Mouse (Mus musculus): ENCODE results near the gene 1700025G04Rik.

- no peak for TF ChIP-seq CTCF (IDR thresholded peaks at IDR 0.05; ENCODE audit: low read depth, low read length)
- TF ChIP-seq GATA1 (IDR thresholded peaks at IDR 0.05; ENCODE audit: borderline replicate concordance, low read length): no peak
- TF ChIP-seq TAL1 (conservative IDR thresholded peaks at IDR 0.05; ENCODE audit: low read depth, low read length): no peak
- no peak for TF ChIP-seq POLR2AphosphoS5 (IDR thresholded peaks at IDR 0.05; ENCODE audit: insufficient replicate concordance, low read depth, low read length)
Observed at GRCm38 (mm10) chr1:151990615-151991014, 99.3 kb downstream of the 1700025G04Rik start.

Data from G1E (cell line).